Mouse (Mus musculus) heart, embryonic 11.5 days (tissue): ENCODE data around the gene Kif1b. TPM values are rescaled to one million over a fixed set of nuclear protein-coding genes. Genes with fewer than 3 reads are reported as not detected.

ENCODE experiments used
- ATAC-seq: fragments of 200-750 bp; cut with Nextera tagmentation; replicated peaks from 2 replicates; pipeline ENCODE4 v1.8.0; 2017; ENCODE audit warnings: moderate library complexity; ENCODE audit not compliant: insufficient number of reproducible peaks, low FRiP score, low TSS enrichment
- H3K27ac ChIP-seq: fragments of 300-500 bp; sonication (generic); 2 replicates; pipeline ENCODE4 v1.5.1; 2014; ENCODE audit warnings: mild to moderate bottlenecking, low read depth, low read length
- H3K27me3 ChIP-seq: fragments of 300-500 bp; sonication (generic); 2 replicates; pipeline ENCODE4 v1.6.1; 2014; ENCODE audit warnings: mild to moderate bottlenecking, low read length, mixed read lengths; ENCODE audit not compliant: control insufficient read depth, insufficient read depth
- H3K36me3 ChIP-seq: fragments of 300-500 bp; sonication (generic); 2 replicates; pipeline ENCODE4 v1.6.1; 2014; ENCODE audit warnings: mild to moderate bottlenecking, low read length, moderate library complexity, mixed read lengths; ENCODE audit not compliant: control insufficient read depth, insufficient read depth
- H3K4me1 ChIP-seq: fragments of 300-500 bp; sonication (generic); 2 replicates; pipeline ENCODE4 v1.6.1; 2014; ENCODE audit warnings: low read length; ENCODE audit not compliant: control insufficient read depth, insufficient read depth
- H3K4me2 ChIP-seq: fragments of 300-500 bp; sonication (generic); 2 replicates; pipeline ENCODE4 v1.6.1; 2014; ENCODE audit warnings: mild to moderate bottlenecking, moderate library complexity
- H3K4me3 ChIP-seq: fragments of 300-500 bp; sonication (generic); 2 replicates; pipeline ENCODE4 v1.5.1; 2014; ENCODE audit warnings: low read depth, low read length
- H3K9ac ChIP-seq: fragments of 300-500 bp; sonication (generic); 2 replicates; pipeline ENCODE4 v1.6.1; 2014; ENCODE audit warnings: mild to moderate bottlenecking, low read depth, low read length, moderate library complexity
- H3K9me3 ChIP-seq: fragments of 300-500 bp; sonication (generic); replicated peaks from 2 replicates; pipeline ENCODE4 v1.6.1; 2016; ENCODE audit warnings: low read length; ENCODE audit not compliant: control insufficient read depth
- WGBS: fragments of 180-500 bp; shearing (Covaris S2); extraction: QIAGEN DNeasy Blood & Tissue Kit; methylation state at CpG from one replicate; pipeline ENCODE4 v1.1.7; 2014; ENCODE audit not compliant: insufficient replicate concordance; 5-methylcytosine and 5-hydroxymethylcytosine counted together
- polyA plus RNA-seq: library from polyadenylated mRNA; unstranded; fragments of >200 nt; fragmentation: Nextera tagmentation; extraction: Ambion mirVana; gene quantifications from 2 replicates; pipeline ENCODE4 v1.2.1, GENCODE M21; 2014

Gene Kif1b
- polyA plus RNA-seq, 1 experiment from 2014 or later, result 47.8 TPM

GRCm38 (mm10) chr4:149323730-149324129 is 16.2 kb upstream of the Kif1b start:
- Histone ChIP-seq H3K9ac (no peak overlapping the region), H3K9me3 (no peaks in the 10 kb centered on the region), H3K27ac (peak overlapping the region; percentile 66), H3K36me3 (no peaks in the 10 kb centered on the region), H3K4me1 (peaks cover 19% of the 10 kb centered on the region), H3K27me3 (no peaks in the 10 kb centered on the region), H3K4me2 (peak overlapping the region; percentile 29), H3K4me3 (no peak overlapping the region)
- WGBS, result 47% methylated on average over 16 of the region's 16 CpGs
- ATAC-seq, result 0 out of 2 replicates have a peak, but pooled peaks have one; percentile 4

DNA sequence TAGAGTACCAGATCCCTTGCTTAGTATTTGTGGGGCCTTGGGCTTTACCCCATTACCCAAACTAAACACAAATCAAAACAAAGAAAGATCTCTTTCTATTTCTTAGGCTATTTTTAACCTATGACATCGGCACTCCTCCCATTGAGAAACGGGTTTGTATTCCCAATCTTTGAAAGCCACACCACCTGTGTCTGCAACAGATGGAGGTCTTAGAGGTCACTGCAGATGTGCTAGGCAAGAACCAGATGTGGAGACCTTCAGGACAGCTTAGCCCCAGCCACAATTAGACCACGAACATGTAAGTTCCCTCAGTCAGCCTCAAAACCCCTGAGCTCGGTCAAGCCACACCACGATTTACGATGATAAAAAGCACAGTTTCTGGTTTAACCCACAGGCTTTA is 15.2 kb upstream of the Kif1b start:
- H3K4me3 ChIP-seq, result no peak overlapping the region
- no peak overlapping the region for H3K4me2 ChIP-seq
- no peak overlapping the region for H3K9ac ChIP-seq
- H3K36me3 ChIP-seq, result no peaks in the 10 kb centered on the region
- no peaks in the 10 kb centered on the region for H3K9me3 ChIP-seq
- WGBS, result 64% methylated on average over 6 of the region's 6 CpGs
- peak overlapping the region; percentile 66; the same call in 1 of the 2 replicates for H3K27ac ChIP-seq
- ATAC-seq, result no peak
- H3K4me1 ChIP-seq, result peaks cover 19% of the 10 kb centered on the region
- H3K27me3 ChIP-seq, result no peaks in the 10 kb centered on the region

- 86% methylated on average over 4 of the region's 4 CpGs for WGBS
- no peaks in the 10 kb centered on the region for H3K9me3 ChIP-seq
- H3K4me3 ChIP-seq, result no peak overlapping the region
- no peak overlapping the region for H3K27ac ChIP-seq
- H3K27me3 ChIP-seq, result no peaks in the 10 kb centered on the region
- no peak overlapping the region for H3K4me2 ChIP-seq
- ATAC-seq, result no peak
- H3K9ac ChIP-seq, result no peak overlapping the region
- no peaks in the 10 kb centered on the region for H3K36me3 ChIP-seq
- peaks cover 16% of the 10 kb centered on the region for H3K4me1 ChIP-seq
Observed at GRCm38 (mm10) chr4:149322286-149322685, 14.8 kb upstream of the Kif1b start.

DNA sequence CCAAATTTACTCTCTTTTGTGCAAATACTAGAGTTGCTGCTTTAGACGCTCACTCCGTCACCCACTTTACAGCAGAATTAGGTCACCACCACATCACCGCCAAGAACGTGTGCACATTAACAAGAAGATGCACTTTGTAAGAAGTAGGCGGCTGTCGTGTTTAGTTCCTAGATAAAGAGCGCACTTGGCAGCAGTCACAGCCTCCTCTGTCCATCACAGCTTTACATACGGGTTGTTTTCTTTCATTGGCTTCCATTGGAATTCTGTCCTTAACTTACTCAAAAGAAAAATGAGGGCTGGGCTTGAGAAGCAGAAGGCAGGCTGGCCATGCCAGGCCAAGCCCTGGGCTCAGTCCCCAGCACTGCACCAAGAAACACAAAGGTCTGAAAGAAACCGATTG is 11.6 kb upstream of the Kif1b start:
- Histone ChIP-seq H3K4me3 (no peak overlapping the region), H3K9me3 (no peaks in the 10 kb centered on the region), H3K4me1 (peaks cover 14% of the 10 kb centered on the region), H3K27ac (no peak overlapping the region), H3K36me3 (no peaks in the 10 kb centered on the region), H3K4me2 (no peak overlapping the region), H3K27me3 (no peaks in the 10 kb centered on the region), H3K9ac (no peak overlapping the region)
- ATAC-seq, result no peak
- 64% methylated on average over 9 of the region's 9 CpGs for WGBS

DNA sequence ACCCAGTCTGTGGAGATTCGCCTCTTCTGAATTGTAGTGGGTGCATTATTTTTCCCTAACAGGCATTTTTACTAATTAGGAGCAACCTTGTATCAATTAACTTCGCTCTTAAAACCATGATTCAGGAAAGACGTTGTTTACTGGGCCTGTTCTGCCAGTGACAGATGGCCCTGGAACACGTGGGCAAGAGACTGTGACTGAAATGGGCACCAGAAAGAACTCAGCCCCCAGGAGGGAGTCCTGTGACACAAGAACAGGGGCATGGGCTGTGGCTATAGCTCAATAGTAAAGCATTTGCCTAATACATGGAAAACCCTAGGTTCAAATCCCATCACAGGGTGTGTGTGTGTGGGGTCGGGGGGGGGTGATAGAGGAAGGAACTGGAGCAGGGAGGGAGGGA is 9.9 kb upstream of the Kif1b start:
- peaks cover 2% of the 10 kb centered on the region; the same call in 1 of the 2 replicates for H3K4me1 ChIP-seq
- no peak overlapping the region for H3K4me3 ChIP-seq
- no peak for ATAC-seq
- no peaks in the 10 kb centered on the region for H3K9me3 ChIP-seq
- WGBS, result 67% methylated on average over 5 of the region's 5 CpGs
- no peak overlapping the region for H3K27ac ChIP-seq
- no peaks in the 10 kb centered on the region for H3K27me3 ChIP-seq
- H3K36me3 ChIP-seq, result no peaks in the 10 kb centered on the region
- H3K4me2 ChIP-seq, result no peak overlapping the region
- no peak overlapping the region for H3K9ac ChIP-seq

DNA sequence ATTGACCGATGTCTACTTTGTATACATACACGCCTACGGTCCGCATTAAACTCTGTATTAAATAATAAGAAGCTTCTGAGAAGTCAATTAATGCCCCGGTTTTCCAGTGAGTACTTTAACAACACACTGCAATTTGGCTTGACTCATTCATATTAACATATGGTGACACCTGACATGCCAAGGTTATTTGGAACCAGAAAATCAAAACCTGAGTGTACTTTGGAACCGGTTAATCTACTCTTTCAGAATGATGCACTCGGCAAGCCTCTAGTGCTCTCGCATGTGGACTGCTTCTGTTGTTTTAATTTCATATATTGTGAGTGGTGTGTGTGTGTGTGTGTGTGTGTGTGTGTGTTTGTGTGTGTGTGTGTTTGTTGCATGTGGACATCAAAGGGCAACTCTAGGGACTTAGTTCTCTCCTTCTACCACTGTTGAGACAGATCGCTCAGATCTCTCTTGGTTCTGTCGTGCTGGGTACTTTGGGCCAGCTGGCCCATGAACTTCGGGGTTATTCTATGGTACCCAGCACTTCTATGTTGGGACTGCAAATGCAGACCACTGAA is 6.9 kb upstream of the Kif1b start:
- no peak overlapping the region for H3K27ac ChIP-seq
- no peak overlapping the region for H3K9ac ChIP-seq
- H3K4me3 ChIP-seq, result no peak overlapping the region
- peaks cover 2% of the 10 kb centered on the region; the same call in 1 of the 2 replicates for H3K4me1 ChIP-seq
- H3K9me3 ChIP-seq, result no peaks in the 10 kb centered on the region
- no peaks in the 10 kb centered on the region for H3K36me3 ChIP-seq
- H3K27me3 ChIP-seq, result no peaks in the 10 kb centered on the region
- H3K4me2 ChIP-seq, result no peak overlapping the region
- ATAC-seq, result no peak
- WGBS, result 90% methylated on average over 11 of the region's 11 CpGs

- no peak overlapping the region for H3K9ac ChIP-seq
- 74% methylated on average over 12 of the region's 12 CpGs for WGBS
- H3K27ac ChIP-seq, result no peak overlapping the region
- H3K4me1 ChIP-seq, result no peaks in the 10 kb centered on the region
- no peaks in the 10 kb centered on the region for H3K9me3 ChIP-seq
- no peaks in the 10 kb centered on the region for H3K27me3 ChIP-seq
- H3K4me3 ChIP-seq, result no peak overlapping the region
- ATAC-seq, result no peak
- no peaks in the 10 kb centered on the region for H3K36me3 ChIP-seq
- no peak overlapping the region for H3K4me2 ChIP-seq
Observed at GRCm38 (mm10) chr4:149313558-149314253, 6.2 kb upstream of the Kif1b start.

GRCm38 (mm10) chr4:149311996-149312395 is 4.5 kb upstream of the Kif1b start:
- no peaks in the 10 kb centered on the region for H3K4me1 ChIP-seq
- no peaks in the 10 kb centered on the region for H3K9me3 ChIP-seq
- no peaks in the 10 kb centered on the region for H3K27me3 ChIP-seq
- no peak overlapping the region for H3K4me2 ChIP-seq
- H3K4me3 ChIP-seq, result no peak overlapping the region
- no peak overlapping the region for H3K27ac ChIP-seq
- H3K9ac ChIP-seq, result no peak overlapping the region
- WGBS, result 88% methylated on average over 5 of the region's 5 CpGs
- H3K36me3 ChIP-seq, result no peaks in the 10 kb centered on the region
- ATAC-seq, result no peak

GRCm38 (mm10) chr4:149308491-149308820 is 963 bp upstream of the Kif1b start:
- Histone ChIP-seq H3K36me3 (no peaks in the 10 kb centered on the region), H3K9me3 (no peaks in the 10 kb centered on the region), H3K27ac (peak overlapping the region; percentile 90), H3K4me1 (peaks cover 11% of the 10 kb centered on the region), H3K4me2 (peak overlapping the region; percentile 89), H3K27me3 (no peaks in the 10 kb centered on the region), H3K4me3 (peak overlapping the region; percentile 82), H3K9ac (peak overlapping the region; percentile 80)
- ATAC-seq, result no peak
- WGBS, result 55% methylated on average over 3 of the region's 3 CpGs
